Mouse (Mus musculus): ENCODE measurements at regions not wholly inside any gene's neighbourhood (a gene's known extent, or its start where the extent isn't known, plus 50 kb on each side); places are given as distances from the start of the nearest gene placed in this dataset.

DNA sequence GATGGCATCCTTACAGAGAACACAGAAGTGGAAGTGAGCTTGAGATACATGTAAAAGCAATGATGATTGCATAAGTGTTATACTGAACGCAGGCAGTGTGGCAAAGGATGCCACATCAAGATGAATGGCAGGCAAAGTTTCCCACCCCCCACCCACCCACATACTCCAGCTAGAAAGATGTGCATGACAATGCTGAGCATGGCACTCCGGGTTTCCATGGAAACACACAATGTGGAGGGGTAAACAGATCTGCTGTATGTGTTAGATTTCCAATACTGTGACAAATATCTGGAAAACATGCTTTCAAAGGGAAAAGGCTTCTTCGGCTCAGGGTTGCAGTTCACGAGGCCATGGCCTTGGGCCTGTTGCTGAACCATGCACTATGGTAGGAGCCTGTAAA, 86.5 kb upstream of the Kdm8 start:
- no peak for ATAC-seq (replicated peaks; ENCODE audit: poor library complexity)

DNA sequence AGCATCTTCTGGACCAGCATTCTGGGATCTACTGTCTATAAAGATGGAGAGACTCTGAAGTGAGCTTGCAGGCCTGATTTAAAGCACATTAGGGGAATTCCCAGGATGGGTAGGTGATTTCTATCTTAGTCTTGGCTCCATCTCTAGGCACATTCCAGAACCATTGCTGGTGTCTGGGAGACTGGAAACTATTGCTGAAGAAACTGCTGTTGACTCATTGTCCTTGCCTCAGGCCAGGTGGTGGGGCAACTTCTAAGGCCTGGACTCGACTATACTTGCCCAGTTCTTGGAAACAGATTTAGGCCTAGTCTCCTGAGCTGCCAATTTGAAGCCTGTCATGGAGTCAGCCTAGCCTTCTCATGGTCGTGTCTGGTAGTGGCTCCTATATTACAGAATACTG, 61.5 kb upstream of the Kdm8 start:
- no peak for ATAC-seq (replicated peaks; ENCODE audit: poor library complexity)

DNA sequence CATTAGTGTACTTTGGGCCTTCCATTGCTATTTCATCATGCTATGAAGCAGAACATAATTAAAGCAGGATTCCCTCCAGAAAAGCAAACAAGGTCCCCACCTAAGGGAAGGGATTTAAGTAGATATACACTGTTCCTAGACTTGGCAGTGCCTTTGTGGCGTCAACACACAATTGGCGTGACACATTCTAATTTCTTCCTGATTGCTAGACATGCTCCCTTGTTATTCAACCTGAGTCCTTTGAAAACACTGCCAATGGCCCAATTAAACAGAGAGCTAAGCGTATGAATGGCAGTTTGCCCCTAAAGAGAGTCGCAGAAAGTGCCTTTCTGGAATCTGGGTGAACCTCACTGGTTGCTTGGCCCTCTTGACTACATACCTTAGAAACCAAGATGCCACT, 60.3 kb upstream of the Kdm8 start:
- ATAC-seq (replicated peaks; ENCODE audit: poor library complexity), result no peak

DNA sequence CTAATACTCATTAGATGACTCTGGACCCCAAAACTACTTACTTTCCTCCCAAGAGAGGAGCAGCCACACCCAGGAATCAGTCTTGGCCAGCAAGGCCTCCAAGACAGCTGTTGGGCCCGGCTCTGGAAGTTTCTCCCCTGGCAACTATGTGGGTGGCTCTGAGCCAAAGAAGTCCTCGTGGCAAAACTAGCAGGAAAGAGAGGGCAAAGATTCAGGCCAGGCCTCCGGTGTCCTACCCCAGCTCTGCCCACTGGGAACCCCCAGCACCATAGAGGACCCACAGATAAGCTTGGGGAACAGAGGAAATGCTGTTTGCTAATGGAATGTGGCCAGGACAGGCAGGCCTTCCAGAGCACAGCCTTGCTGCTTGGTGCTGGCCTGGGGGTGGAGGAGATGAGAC, 51.9 kb upstream of the Kdm8 start:
- no peak for ATAC-seq (replicated peaks; ENCODE audit: poor library complexity)

DNA sequence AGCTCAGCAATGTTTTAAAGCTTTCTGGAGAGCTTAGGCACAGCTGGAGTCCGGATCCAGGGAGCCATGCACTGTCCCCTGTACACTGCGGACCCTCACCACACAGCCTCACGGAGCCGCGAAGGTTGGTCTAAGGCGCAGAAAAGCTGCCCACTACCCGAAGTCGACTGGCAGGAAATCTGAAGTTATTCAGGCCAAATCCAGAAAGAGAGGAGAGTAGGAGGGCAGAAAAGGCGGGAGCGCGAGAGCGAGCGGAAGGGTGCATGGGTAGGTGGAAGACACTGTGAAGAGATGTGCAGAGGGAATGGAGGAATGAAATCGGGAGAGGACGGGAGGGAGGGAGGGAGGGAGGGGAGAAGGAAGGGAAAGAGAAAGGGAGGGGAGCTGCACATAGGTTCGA, 51.2 kb upstream of the Kdm8 start:
- no peak for ATAC-seq (replicated peaks; ENCODE audit: poor library complexity)

DNA sequence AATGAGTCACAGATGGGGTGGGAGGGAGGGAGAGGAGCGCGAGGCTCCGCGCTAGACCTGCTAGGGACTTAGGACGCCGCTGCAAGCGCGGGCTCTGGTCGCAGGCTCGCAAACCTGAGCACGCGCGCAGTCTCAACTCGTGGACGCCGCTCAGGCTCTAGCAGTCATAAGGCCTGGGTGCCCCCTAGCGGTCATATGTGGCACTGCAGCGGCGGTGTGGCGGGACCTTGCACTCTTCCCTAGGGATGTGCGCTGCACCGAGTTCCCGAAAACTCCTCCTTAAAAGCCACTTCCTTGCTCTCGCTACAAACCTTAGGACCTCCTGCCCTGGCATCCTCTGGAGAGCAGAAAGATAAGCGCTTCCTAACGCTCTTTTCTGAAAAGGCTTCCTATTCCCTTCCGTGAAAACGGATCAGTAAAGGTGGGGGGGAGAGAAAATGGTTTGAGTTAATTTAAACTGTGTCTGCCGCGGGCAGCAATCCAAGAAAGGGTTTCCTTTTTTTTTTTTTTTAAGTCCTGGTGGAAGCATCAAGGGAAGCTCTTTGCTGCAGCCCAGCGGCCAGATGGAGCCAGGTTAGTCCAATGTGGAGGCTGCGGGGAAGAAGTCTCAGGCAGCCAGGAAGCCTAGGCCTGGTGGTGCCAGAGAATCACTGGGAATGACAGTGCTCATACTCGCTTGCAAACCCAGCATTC, 50.7 kb upstream of the Kdm8 start:
- peak; percentile 96 for ATAC-seq (replicated peaks; ENCODE audit: poor library complexity)

Data from megakaryocyte progenitor cell, adult 5-6 weeks (primary cell).